In genomic region chr10:85320971-85321370, GRCm38 (mm10) we compare ENCODE assay signal across 17 mouse cellular contexts.
DNase-seq lines count a peak whose midpoint lies in the region; ATAC-seq and TF ChIP-seq lines count a peak whose summit lies in the region.
"Had no signal": no experiment of that assay in that cellular context is flagged by ENCODE, and none has a peak within 500 bp of the region (broad histone marks: within the 10 kb centered on the region; RNA-seq: fewer than 3 reads in every experiment).

No protein-coding gene starts in this region.

- H3K9me3 ChIP-seq in heart, embryonic 11.5 days (replicated peaks; ENCODE audit: control insufficient read depth, low read length), result no peaks in the 10 kb centered on the region
- H3K9me3 ChIP-seq: embryonic facial prominence, embryonic 12.5 days; heart, embryonic 13.5 days; liver, embryonic 15.5 days; neural tube, embryonic 13.5 days had no signal

- intact Hi-C loops in heart, adult 2 months (cut with DNase I), result no loop called here
- intact Hi-C loops in gastrocnemius, postnatal 36 days (cut with DNase I), result no loop called here

- TF ChIP-seq EP300 in heart, adult 2 months (IDR thresholded peaks at IDR 0.05; ENCODE audit: insufficient read depth, low read depth, low read length), result no peak

- no peak for TF ChIP-seq POLR2A in heart, adult 2 months (IDR thresholded peaks at IDR 0.05; ENCODE audit: insufficient read depth, low read depth, low read length)
- no peak for TF ChIP-seq POLR2A in thymus, adult 2 months (IDR thresholded peaks at IDR 0.05; ENCODE audit: control insufficient read depth, extremely low read depth, insufficient read depth, low read length, poor library complexity)

- no peak overlapping the region for H3K4me2 ChIP-seq in heart, embryonic 11.5 days
- H3K4me2 ChIP-seq: embryonic facial prominence, embryonic 12.5 days; heart, embryonic 13.5 days; hindbrain, embryonic 13.5 days; limb, embryonic 13.5 days; liver, embryonic 15.5 days; neural tube, embryonic 13.5 days had no signal

- no peak overlapping the region for H3K27ac ChIP-seq in heart, adult 2 months
- H3K27ac ChIP-seq in heart, embryonic 11.5 days (ENCODE audit: low read depth, low read length), result no peak overlapping the region
- no peak overlapping the region for H3K27ac ChIP-seq in thymus, adult 2 months (ENCODE audit: control insufficient read depth, insufficient read depth, low read length)
- H3K27ac ChIP-seq: embryonic facial prominence, embryonic 12.5 days; heart, embryonic 13.5 days; hindbrain, embryonic 13.5 days; left cerebral cortex, adult 2 months; limb, embryonic 13.5 days; liver, embryonic 15.5 days; neural tube, embryonic 13.5 days had no signal

- TF ChIP-seq CTCF in heart, adult 2 months (IDR thresholded peaks at IDR 0.05), result no peak
- TF ChIP-seq CTCF in thymus, adult 2 months (IDR thresholded peaks at IDR 0.05; ENCODE audit: borderline replicate concordance, control insufficient read depth, extremely low read depth, insufficient read depth, low read length, poor library complexity), result no peak

- H3K36me3 ChIP-seq in heart, adult 2 months (ENCODE audit: control insufficient read depth, insufficient read depth, low read length), result no peaks in the 10 kb centered on the region
- no peaks in the 10 kb centered on the region for H3K36me3 ChIP-seq in heart, embryonic 11.5 days (ENCODE audit: control insufficient read depth, insufficient read depth, low read length)
- no peaks in the 10 kb centered on the region for H3K36me3 ChIP-seq in thymus, adult 2 months (ENCODE audit: control insufficient read depth, insufficient read depth, low read length)
- H3K36me3 ChIP-seq: embryonic facial prominence, embryonic 12.5 days; G1E; heart, embryonic 13.5 days; hindbrain, embryonic 13.5 days; limb, embryonic 13.5 days; liver, embryonic 15.5 days; neural tube, embryonic 13.5 days had no signal

- H3K4me1 ChIP-seq in heart, adult 2 months (ENCODE audit: control insufficient read depth, insufficient read depth, low read length), result no peaks in the 10 kb centered on the region
- no peaks in the 10 kb centered on the region for H3K4me1 ChIP-seq in heart, embryonic 11.5 days (ENCODE audit: control insufficient read depth, insufficient read depth, low read length)
- no peaks in the 10 kb centered on the region for H3K4me1 ChIP-seq in thymus, adult 2 months (replicated peaks; ENCODE audit: control insufficient read depth, insufficient read depth, low read length)
- H3K4me1 ChIP-seq: embryonic facial prominence, embryonic 12.5 days; heart, embryonic 13.5 days; hindbrain, embryonic 13.5 days; limb, embryonic 13.5 days; liver, embryonic 15.5 days; neural tube, embryonic 13.5 days had no signal

- H3K79me2 ChIP-seq in heart, adult 2 months (replicated peaks; ENCODE audit: control insufficient read depth, insufficient read depth, low read length), result no peaks in the 10 kb centered on the region

- no peaks in the 10 kb centered on the region for H3K27me3 ChIP-seq in heart, adult 2 months (ENCODE audit: control insufficient read depth, insufficient read depth, low read length)
- no peaks in the 10 kb centered on the region for H3K27me3 ChIP-seq in heart, embryonic 11.5 days (ENCODE audit: control insufficient read depth, insufficient read depth, low read length)
- no peaks in the 10 kb centered on the region for H3K27me3 ChIP-seq in thymus, adult 2 months (ENCODE audit: control insufficient read depth, insufficient read depth, low read length)
- H3K27me3 ChIP-seq: embryonic facial prominence, embryonic 12.5 days; heart, embryonic 13.5 days; limb, embryonic 13.5 days; liver, embryonic 15.5 days; neural tube, embryonic 13.5 days had no signal

- H3K4me3 ChIP-seq in heart, adult 2 months, result no peak overlapping the region
- no peak overlapping the region for H3K4me3 ChIP-seq in heart, embryonic 11.5 days (ENCODE audit: low read depth, low read length)
- H3K4me3 ChIP-seq in thymus, adult 2 months (ENCODE audit: control insufficient read depth, insufficient read depth, low read length), result no peak overlapping the region
- H3K4me3 ChIP-seq: embryonic facial prominence, embryonic 12.5 days; heart, embryonic 13.5 days; hindbrain, embryonic 13.5 days; left cerebral cortex, adult 2 months; limb, embryonic 13.5 days; liver, embryonic 15.5 days; neural tube, embryonic 13.5 days had no signal

- DNase-seq in heart, adult 2 months, result peak; percentile 12 to 27
- DNase-seq in lung, postnatal 14 days, result peak; percentile 9
- DNase-seq in lung, adult 18-20 months, result no peak
- peak; percentile 15 to 19 for DNase-seq in gastrocnemius, postnatal 36 days
- peak; percentile 34 for DNase-seq in skeletal muscle tissue, adult 2 months (ENCODE audit: low read depth, low spot score)
- DNase-seq in thymus, adult 2 months, result no peak
- DNase-seq: kidney, adult 11 months; right cerebral cortex, postnatal 25 days had no signal

- H3K9ac ChIP-seq in heart, adult 2 months (ENCODE audit: low read depth, low read length), result no peak overlapping the region
- H3K9ac ChIP-seq in heart, embryonic 11.5 days (ENCODE audit: low read depth, low read length), result no peak overlapping the region
- H3K9ac ChIP-seq: embryonic facial prominence, embryonic 12.5 days; heart, embryonic 13.5 days; hindbrain, embryonic 13.5 days; limb, embryonic 13.5 days; liver, embryonic 15.5 days; neural tube, embryonic 13.5 days had no signal

- ATAC-seq in heart, embryonic 11.5 days (replicated peaks; ENCODE audit: insufficient number of reproducible peaks, low FRiP score, low TSS enrichment), result no peak

- WGBS in heart, adult 2 months, result 47% methylated on average over 1 of the region's 1 CpGs
- WGBS in heart, embryonic 11.5 days (ENCODE audit: insufficient replicate concordance), result 59% methylated on average over 1 of the region's 1 CpGs
- 85% methylated on average over 1 of the region's 1 CpGs for WGBS in thymus, adult 2 months

Comparison
In these comparisons a context has a peak if more than half of its experiments do, and no peak if none do; other contexts are left out.
1. DNase-seq: peak in heart, adult 2 months (2 of 2), lung, postnatal 14 days (single experiment), gastrocnemius, postnatal 36 days (2 of 2) and skeletal muscle tissue, adult 2 months (single experiment); none in lung, adult 18-20 months (0 of 2) and thymus, adult 2 months (single experiment).